Mouse (Mus musculus) left cerebral cortex, adult 8-10 months (tissue): ENCODE data around the gene Pet100. TPM values are rescaled to one million over a fixed set of nuclear protein-coding genes. Genes with fewer than 3 reads are reported as not detected.
A peak's percentile ranks its signal among the peaks of the same experiment; 100 is the strongest.
"Not testable (repeated sequence)": the region's sequence is repeated elsewhere in the genome, so short reads cannot be mapped to it uniquely, and the experiment has no call there.

ENCODE experiments used
- DNase-seq, 2 experiments: peaks; one replicate each; pipeline ENCODE4 v3.0.0; 2022; ENCODE audit warnings: low spot score in 2 of 2
- total RNA-seq, 4 experiments: library from RNA; stranded (reverse); gene quantifications; 2 replicates each; pipeline ENCODE4 v1.2.4; 2022

The Pet100 gene
- 10 to 100 TPM; 55.9 to 90.3 (median 75.7) TPM for total RNA-seq

DNA sequence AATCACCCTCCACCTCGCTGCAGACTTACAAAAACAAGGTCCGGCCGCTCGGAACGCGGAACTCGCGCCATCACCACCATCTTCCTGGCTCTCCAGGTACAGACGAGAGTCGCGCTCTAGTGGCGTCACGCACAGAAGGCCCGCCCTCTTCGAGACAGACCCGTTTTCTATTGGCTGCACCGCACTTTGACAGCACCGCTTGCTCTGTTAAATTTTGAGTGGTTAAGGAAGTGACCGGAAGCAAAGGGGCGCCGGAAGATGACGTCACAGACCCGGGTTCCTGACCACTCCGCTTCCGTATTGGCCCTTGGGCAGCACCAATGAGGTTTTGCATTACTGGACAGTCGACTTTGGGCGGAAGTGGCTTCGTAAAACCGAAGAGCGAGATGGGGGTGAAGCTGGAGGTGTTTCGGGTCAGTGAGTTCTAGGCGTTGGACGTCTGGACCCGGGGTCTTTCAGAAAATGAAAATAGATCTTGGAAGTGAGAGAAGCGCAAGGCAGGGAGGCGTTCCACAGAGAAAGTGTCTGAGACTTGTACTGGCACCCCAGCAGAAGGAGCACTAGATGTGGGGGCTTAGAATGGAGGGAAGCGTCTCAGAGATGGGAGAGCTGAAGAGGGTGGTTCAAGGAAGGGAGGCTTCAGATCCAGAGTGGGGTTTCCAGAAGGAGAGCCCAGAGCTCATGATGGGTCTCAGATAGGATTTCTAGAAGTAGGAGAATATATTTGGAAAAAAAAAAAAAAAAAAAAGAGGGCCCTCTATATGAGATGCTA lies at the start of gene Pet100, which contains the start of gene Xab2:
Pet100 (plus strand) TSS at position 350 of the 772 bp plus-strand sequence.
Xab2 (minus strand) TSS at position 118 of the 772 bp plus-strand sequence.
- DNase-seq: peak; percentile 99

DNA sequence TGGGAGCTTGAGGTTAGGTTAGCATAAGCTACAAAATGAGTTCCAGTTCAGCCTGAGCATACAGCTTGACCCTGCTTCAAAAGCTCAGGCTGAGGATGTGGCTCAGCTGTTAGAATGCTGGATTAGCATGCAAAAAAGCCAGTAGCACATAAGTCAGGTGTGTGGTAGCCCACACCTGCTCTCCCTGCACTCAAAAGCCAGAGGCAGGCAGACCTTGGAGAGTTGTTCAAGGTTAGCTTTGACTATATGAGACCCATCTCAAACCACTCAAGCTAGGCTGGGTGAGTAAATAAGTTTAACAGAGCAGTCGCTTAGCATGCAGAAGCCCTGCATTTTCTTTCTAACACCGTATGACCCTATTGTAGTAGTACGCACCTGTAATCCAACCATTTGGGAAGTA lies 46.8 kb upstream of the Pet100 start:
- DNase-seq: no peak

DNA sequence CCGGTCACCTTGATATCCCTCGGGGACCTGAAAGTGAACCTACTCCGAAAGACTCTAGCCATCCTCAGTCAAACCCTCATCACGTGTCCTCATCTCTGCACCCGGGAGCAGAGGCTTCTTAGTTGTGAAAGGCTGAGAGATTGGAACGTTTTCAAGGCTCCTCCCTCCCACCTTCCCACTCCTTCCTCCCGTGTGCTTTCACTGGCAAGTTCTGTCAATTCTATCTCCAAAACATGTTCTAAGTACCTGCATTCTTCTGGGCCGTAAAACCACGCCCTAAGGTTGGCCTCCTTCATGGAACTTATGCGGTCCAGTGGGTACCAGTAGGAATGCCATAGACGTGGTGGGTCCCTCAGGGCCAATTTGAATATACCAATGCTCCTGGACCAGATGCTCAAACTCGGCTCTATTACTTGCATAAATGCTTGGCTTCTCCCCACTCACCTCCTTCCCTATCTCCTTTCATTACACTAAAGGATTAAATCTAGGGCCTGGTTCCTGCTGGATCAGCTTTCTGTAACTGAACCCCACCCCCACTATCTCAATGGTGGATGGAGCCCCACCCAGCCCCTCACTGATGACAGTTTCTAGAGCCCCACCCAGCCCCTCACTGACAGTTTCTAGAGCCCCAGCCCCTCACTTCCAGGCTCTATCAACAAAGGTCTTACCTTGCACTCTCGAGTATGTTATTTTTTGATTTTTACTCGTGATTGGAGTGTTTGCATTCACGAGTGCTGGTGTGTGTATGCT lies 45.0 kb upstream of the Pet100 start:
- no peak for DNase-seq

DNA sequence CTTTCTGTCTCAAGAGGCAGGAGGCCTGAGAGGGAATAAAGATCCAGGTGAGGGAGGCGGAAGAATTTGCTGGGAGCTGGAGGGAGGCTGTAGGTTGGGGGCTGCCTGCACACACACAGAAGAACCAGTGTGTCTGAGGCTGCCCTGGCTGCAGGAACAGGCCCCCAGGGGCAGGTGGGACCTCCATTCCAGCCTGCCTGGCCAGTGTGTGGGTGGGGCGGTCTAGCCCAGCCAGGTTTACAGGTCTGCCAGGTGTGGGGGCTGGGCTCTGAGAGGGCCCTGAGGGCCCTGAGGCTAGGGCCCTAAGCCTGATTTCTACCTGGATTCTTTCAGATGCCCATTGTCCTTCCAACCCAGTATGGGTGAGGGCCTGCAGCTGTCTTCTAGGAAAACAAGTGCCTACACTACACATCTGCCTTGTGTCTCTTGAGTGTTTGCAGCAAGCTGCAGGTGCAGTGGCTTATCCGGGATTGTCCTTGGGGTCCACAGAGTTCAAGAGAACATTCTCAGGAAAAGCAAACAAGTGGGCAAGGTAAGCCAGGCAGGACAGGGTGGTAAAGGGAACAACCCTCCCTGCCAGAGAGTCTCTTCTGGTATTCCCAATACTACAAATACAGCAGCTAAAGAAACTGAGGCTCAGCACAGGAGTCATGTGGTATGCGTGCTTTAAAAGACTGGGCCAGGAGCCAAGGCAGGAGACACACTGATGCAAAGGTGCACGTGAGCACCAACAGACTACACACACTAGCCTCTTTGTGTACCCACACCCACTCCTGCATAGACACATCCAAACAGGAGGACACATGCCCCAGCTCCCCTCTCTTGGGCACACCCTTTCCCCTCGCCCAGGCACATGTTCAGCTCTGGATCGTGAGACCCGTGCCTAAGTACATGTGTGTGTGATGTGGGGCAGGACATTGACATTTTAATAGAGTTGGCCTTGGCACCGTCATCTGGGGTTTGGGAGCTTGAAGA lies 41.7 kb upstream of the Pet100 start:
- DNase-seq: no peak

DNA sequence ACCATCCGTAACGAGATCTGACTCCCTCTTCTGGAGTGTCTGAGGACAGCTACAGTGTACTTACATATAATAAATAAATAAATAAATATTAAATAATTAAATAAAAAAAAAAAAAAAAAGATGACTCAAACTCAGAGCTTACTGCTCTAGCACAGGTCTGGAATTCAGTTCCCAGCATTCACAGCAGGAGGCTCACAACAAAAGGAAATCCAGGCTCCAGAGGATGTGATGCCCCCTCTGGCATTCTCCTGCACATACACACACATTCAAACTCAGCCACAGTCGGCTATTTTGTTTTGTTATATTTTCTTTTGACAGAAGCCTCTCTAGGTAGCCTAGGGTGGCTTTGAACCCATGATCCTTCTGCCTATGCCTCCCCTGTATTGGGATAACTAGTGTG lies 39.4 kb upstream of the Pet100 start:
- not testable (repeated sequence) for DNase-seq

DNA sequence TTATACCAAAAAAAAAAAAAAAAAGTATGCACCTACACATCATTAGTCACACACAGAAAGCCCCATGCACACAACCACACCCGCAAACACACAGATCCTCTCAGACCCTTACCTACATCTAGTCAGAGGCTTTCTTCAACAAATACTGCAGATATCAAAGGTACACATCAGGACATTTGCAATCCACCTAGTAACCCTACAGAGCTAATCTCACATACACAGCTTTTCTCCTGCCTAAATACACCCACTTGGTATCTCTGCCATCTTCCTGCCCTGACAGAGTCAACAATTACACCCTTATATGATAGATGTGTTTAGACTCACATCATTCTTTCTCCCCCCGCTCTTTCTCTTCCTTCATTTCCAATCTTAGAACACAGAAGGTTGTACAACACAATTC lies 34.9 kb upstream of the Pet100 start:
- DNase-seq: no peak

DNA sequence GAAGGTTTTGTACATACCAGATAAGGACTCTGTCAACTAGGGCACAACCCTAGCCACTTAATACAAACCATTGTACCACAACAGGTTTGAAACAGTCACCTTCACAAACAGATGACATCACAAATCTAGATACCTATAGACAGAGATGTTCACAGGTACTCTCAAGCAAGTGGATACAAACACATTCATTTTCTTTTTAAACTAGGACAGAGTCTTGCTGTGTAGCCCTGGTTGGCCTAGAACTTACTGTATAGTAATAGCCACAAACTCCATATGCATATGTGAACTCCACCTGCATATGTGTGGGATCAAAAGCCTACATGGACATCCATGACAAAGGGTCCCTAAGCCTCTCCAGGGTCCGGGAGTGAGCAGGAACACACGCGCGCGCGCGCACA lies 34.4 kb upstream of the Pet100 start, which contains the start of gene Camsap3:
Camsap3 (plus strand) TSS at position 301 of the 398 bp plus-strand sequence.
- no peak for DNase-seq

DNA sequence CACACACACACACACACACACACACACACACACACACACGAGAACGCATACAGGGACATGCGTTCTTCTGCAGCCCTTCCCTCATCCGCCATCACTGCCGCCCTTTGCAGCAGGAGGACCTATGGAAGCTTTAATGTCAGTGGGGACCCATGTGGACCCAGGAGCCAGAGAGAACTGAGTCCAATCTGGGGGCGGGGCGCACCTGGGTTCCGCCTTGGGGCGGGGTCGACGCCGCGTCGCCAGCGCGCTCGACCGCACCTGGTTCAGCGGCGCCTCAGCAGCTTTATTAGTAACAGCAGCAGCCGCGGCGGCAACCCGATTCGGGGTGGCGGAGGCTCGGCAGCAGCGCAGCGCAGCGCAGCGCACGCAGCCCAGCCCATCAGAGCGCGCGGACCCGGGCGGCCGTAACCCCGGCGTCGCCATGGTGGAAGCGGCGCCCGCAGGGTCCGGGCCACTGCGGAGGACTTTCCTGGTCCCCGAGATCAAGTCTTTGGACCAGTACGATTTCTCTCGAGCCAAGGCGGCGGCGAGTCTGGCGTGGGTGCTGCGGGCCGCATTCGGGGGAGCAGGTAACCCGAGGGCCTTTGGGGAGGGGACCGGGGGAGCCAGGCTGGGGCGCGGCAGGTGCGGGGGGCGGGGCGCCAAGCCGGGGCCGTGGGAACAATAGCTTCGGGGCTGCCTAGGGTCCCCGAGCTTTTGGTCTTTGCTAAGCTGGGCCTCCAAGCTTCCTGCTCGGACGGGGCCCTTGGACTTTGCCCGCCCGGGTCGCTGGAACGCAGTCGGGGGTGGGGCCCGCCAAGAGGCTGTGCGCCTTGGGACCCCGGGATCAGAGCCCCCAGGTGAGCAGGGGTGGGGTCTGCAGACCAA lies 33.7 kb upstream of the Pet100 start:
- DNase-seq: peak in 1 of 2 experiments; percentile 65

DNA sequence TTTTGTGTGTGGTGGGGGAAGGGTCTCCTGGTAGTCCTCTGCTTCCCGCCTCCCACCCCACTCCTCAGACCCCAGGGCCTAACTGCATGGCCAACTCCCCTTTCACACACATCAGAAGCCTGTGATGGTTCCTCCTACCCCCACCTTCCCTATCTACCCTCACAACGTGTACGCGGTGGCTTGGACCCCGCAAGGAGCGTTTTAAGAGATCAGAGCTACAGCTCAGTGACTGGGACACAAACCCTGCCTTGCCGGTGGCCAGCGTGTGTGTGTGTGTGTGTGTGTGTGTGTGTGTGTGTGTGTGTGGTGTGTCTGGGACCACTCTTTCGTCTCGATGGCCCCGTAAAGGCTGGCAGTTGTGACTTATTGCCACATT lies 33.1 kb upstream of the Pet100 start:
- no peak for DNase-seq

DNA sequence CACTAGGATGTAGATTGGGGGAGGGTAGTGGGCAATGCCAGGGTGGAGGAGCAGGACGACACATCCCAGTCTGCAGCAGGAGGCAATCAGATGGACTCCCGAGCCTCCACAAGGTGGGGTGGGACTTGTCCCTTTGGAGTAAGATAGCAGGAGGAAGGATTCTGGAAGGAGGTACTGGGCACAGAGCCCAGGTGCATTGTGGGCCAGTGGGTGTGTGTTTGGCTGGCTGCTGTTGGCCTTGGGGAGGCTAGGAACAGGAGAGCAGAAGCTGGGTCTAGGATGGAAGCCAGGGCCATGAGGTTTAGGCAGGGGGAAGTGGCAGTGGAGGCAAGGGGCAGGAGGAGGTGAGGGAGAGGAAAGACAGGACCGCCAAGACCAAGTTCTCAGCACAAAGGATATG lies 27.9 kb upstream of the Pet100 start:
- no peak for DNase-seq

DNA sequence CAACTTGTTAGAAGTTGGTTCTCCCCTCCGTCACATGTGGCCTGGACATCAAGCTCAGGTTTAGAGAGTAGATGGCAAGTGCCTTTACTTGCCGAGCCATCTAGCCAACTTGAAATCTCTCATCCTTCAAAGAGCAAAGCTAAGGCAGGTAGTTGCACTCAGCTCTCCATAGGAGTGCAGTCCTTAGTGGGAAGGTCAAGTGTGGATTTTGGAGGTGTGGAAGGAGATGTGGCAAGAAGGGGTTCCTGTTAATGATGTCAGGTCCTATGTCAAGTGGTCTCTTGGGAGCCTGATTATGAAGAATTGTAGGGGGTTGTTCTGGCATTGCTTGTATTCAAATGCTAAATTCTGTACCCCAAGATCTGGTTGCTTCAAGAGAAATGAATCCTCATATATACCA lies 26.9 kb upstream of the Pet100 start:
- DNase-seq: no peak

DNA sequence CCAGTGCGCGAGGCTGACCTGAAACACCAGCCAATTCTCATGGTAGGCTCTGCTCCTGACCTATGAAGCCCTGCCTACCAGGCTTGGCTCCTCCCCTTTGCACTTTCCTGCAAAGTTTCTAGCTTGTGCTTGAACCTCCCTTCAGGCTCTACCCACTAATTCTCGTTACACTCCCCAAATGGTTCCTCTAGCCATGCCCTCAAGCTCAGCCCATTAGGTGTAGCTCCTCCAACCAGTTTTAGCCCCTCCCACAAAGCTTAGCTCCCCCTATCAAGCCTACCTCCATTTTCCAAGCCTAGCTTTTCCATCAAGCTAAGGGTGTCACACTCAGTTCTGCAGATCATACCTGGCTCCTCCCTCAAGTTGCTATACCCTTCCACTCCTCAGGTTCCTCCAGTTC lies 23.3 kb upstream of the Pet100 start:
- no peak for DNase-seq

DNA sequence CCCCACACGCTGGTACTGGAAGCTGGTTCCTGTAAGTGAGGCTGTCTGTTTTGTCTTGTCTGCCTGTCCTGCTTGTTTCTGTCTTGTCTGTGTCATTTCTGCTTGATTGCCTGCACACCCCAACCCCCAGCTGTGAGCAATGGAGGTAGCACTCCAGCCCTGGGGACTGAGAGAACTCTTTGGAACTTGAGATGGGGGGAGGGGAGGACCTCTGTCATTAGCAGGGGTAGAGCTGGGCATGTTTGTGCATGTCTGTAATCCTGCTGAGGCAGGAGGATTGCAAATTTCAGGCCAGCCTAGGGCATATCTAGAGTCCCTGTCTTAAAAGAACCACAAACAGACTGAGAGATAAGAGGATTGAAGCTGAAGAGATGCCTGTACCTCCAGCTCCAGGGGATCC lies 22.1 kb upstream of the Pet100 start:
- DNase-seq: no peak

DNA sequence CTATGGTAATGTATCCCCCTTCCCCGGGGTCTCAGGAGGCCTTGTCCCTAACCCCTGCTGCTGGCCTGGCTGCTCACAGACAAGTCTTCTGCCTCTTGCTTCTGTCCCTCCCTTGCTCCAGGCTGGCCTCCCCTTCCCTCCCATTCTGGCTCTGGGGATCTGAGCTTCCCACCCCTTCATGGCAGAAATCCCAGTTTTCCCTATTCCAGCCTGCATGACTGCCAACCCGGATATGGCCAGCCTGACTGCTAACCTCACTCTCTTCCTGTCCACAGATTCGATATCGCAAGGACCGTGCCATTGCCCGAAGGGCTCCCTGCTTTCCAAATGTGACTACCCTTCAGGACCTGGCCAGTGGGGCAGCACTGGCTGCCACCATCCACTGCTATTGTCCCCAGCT lies 20.9 kb upstream of the Pet100 start:
- no peak for DNase-seq

DNA sequence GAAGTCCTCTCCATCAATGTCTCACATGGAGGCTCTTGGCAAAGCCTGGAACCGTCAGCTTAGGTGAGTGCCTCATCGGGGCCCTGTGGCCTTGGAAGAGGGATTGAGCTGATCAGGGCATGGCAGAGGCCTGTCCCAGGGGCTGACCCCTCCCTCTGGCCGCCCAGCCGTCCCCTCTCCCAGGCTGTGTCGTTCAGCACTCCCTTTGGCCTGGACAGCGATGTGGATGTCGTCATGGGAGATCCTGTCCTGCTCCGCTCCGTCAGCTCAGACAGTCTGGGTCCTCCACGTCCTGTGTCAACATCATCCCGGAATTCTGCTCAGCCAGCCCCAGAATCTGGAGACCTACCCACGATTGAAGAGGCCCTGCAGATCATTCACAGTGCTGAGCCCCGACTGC lies 17.9 kb upstream of the Pet100 start:
- no peak for DNase-seq

DNA sequence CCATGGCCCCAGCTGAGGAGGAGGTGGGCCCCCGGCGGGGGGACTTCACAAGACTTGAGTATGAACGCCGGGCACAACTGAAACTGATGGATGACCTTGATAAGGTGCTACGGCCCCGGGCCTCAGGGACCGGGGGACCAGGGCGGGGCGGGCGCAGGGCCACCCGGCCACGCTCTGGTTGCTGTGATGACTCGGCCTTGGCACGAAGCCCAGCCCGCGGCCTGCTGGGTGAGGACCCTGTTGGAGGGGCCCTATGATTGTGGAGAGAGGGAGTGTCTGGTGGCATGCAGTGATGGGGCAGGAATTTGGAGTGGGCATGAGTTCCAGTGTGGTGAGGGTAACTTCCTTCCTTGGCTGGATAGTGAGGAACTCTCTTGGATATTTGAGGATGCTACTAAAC lies 14.8 kb upstream of the Pet100 start:
- DNase-seq: no peak

DNA sequence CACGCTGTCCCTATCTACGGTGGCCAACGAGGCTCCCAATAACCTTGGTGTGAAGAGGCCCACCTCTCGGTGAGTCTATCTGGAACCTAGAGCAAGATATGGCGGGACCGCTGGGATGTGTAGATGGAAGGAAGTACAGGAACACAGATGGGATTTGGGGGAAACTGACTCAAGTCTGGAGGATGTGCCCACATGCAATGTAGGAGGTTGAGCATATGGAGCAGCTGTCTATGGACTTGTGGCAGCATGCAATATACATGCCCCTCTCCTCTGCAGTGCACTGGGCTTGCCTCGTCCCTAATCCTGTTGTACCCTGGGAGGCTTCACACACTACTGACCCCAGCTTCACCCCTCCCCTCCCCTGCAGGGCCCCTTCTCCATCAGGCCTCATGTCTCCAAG lies 13.5 kb upstream of the Pet100 start:
- DNase-seq: no peak

DNA sequence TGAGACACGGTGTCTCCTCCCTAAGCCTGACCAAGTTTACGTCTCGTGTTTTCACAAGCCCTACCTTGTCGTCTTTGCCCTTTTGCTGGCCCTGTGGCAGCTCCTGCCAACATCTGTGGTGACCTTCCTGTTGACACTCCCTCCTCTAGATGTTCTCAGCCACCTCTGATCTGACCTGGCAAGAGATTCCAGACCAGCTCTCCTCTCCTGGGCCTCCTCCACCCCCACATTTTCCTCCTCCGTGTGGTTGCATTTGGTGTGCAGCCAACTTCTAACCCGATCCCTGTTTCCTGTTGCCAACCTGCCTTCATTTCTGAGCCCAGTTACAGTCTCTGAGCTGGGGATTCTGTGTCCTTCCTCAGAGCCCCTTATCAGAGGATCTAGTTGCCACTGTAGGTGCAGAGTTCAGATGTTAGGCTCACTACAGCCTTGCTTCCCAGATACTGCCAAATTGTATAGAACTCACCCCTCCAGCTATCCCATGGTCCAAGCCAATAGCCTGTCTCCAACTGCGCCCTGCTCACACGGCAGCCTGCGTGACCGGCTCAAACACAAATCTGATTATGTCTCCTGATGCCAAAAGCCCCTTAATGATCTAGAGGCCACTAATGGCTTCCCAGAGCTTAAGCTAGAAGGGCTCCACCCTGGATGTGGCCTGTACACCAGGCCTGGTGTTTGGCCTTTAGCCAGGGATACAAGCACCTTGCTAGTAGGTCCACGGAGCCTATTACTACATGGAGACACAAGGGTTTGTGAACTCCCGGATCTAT lies 12.1 kb upstream of the Pet100 start:
- DNase-seq: no peak

DNA sequence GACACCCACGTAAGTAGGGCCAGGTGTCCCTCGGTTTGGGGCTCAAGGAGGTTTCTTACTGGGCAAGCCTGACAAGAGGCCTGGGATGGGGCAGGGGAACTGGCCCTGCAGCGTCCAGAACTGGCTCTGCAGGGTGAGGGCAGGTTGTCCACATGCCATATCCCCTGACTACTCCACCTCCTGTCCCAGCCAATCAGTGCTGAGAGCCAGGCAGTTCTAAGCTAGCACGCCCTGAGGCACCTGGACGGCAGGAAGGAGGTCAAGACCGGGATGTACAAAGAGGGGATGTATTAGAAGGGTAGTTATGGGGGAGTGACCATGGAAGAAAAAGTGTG lies 11.6 kb upstream of the Pet100 start:
- no peak for DNase-seq

DNA sequence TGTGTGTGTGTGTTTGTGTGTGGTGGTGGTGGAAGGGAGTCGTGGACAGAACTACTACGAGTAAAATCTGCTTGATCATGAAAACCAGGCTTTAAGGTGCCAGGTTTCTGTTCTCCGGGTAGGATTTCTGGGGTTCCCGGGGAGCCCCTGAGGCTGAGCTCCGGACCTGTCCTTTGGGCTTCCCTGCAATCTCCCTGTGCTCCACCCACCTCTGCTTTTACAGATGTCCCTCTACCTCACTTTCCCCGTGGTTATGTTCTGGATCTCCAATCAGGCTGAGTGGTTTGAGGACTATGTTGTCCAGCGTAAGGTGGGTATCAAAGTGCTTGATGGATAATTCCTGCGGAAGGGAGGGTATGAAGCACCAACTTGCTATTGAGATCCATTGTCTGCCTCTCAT lies 771 bp downstream of the Pet100 start:
- DNase-seq: no peak
